Mouse (Mus musculus) myocyte (in vitro differentiated cells): ENCODE results near the gene Tbc1d30.

Source experiments
- E2F4 ChIP-seq: IDR thresholded peaks from one replicate; pipeline ENCODE4 v1.6.1; 2011; ENCODE audit warnings: mild to moderate bottlenecking, control low read depth, moderate library complexity; ENCODE audit not compliant: insufficient read depth
- MAX ChIP-seq: IDR thresholded peaks from one replicate; pipeline ENCODE4 v1.6.1; 2011; ENCODE audit warnings: low read depth, mild to moderate bottlenecking, control low read depth

GRCm38 (mm10) chr10:121367271-121367670 is 16.2 kb upstream of the Tbc1d30 start:
- TF ChIP-seq MAX (no peak), E2F4 (no peak)
